Mouse (Mus musculus) lung, postnatal 0 days (tissue): ENCODE data around the gene Zfyve19. TPM values are rescaled to one million over a fixed set of nuclear protein-coding genes. Genes with fewer than 3 reads are reported as not detected.

Source experiments
- ATAC-seq: fragments of 200-750 bp; cut with Nextera tagmentation; 2 replicates; pipeline ENCODE4 v1.8.0; 2017; ENCODE audit warnings: moderate library complexity
- DNase-seq: peaks from one replicate; pipeline ENCODE4 v3.0.0-alpha.2; 2016; ENCODE audit warnings: low spot score
- H3K27ac ChIP-seq: fragments of 300-500 bp; sonication (generic); 2 replicates; pipeline ENCODE4 v1.5.1; 2014; ENCODE audit warnings: antibody characterized with exemption, mild to moderate bottlenecking, low read length, mixed read lengths
- H3K27me3 ChIP-seq: fragments of 300-500 bp; sonication (generic); replicated peaks from 2 replicates; pipeline ENCODE4 v1.6.1; 2014; ENCODE audit warnings: low read length, mixed read lengths; ENCODE audit not compliant: insufficient read depth
- H3K36me3 ChIP-seq: fragments of 300-500 bp; sonication (generic); 2 replicates; pipeline ENCODE4 v1.6.1; 2014; ENCODE audit warnings: low read length, mixed read lengths; ENCODE audit not compliant: insufficient read depth
- H3K4me1 ChIP-seq: fragments of 300-500 bp; sonication (generic); 2 replicates; pipeline ENCODE4 v1.6.1; 2014; ENCODE audit warnings: antibody characterized with exemption, low read depth, low read length, mixed read lengths; ENCODE audit not compliant: insufficient read depth
- H3K4me2 ChIP-seq: fragments of 300-500 bp; sonication (generic); replicated peaks from 2 replicates; pipeline ENCODE4 v1.6.1; 2014; ENCODE audit warnings: low read depth, mild to moderate bottlenecking, low read length, moderate library complexity, mixed read lengths
- H3K4me3 ChIP-seq: fragments of 300-500 bp; sonication (generic); 2 replicates; pipeline ENCODE4 v1.5.1; 2014; ENCODE audit warnings: low read depth, low read length
- H3K9ac ChIP-seq: fragments of 300-500 bp; sonication (generic); replicated peaks from 2 replicates; pipeline ENCODE4 v1.6.1; 2014; ENCODE audit warnings: low read depth, mild to moderate bottlenecking
- H3K9me3 ChIP-seq: fragments of 300-500 bp; sonication (generic); 2 replicates; pipeline ENCODE4 v1.6.1; 2016; ENCODE audit warnings: low read length, mixed read lengths
- CTCF ChIP-seq: IDR thresholded peaks from 2 replicates; pipeline ENCODE4 v1.5.1; 2016; ENCODE audit warnings: antibody characterized with exemption, mild to moderate bottlenecking
- EP300 ChIP-seq: IDR thresholded peaks from 2 replicates; pipeline ENCODE4 v1.6.1; 2016; ENCODE audit warnings: antibody characterized with exemption, mild to moderate bottlenecking, control low read depth
- WGBS: fragments of 180-500 bp; shearing (Covaris S2); extraction: QIAGEN DNeasy Blood & Tissue Kit; methylation state at CpG from one replicate; pipeline ENCODE4 v1.1.7; 2014; 5-methylcytosine and 5-hydroxymethylcytosine counted together
- polyA plus RNA-seq: library from polyadenylated mRNA; unstranded; fragments of >200 nt; fragmentation: Nextera tagmentation; extraction: Ambion mirVana; gene quantifications from 2 replicates; pipeline ENCODE4 v1.2.1, GENCODE M21; 2015

The Zfyve19 gene
- polyA plus RNA-seq, 1 experiment from 2014 or later, result 32.0 TPM

DNA sequence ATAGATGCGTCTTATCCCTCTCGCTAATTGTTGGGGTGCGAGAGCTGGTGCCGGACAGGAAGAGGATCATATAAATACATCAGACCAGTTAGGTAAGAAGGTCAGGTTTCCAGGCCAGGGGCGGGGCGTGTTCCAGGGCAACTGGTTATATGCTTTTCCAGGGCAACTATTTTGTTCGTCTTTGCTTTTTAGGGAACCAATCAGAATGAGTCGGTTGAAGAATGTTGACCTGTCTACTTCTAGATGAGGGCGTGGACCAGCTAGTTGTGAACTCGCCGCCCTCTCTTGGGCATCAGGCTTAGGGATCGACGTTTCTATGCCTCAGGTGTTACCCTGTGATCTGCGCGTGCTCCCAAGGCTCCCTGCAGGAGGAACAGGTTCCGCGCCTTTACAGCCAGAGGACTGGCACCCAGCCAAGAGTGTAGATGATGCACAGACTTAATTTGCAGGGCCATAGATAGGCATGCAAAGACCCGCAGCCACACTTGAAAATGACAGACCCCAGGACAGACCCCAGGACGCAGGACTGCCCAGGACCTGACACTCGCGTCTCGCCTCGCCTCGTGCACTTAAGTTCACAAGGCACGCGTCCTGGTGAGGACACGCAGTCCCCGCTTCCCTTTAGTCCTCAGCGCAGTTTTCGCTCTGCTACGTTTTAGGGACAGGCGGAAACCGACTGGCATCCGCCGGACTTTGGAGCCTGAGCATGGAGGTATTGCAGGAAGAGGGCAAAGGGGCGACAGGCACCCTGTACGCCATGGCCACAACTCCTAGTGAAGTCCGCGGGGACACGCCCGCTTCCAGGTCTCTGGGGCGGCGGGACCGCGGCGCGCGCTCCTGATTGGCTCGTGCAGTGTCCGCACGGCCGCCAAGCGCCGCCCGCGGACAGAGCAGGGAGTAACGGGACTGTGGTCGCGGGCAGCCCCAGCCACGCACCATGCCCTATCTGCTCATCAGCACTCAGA lies 41.2 kb upstream of the Zfyve19 start, which contains the start of gene Gchfr:
TSS of gene Gchfr (plus strand) at position 873 of the 965 bp plus-strand sequence.
- Histone ChIP-seq H3K27me3 (0 out of 2 replicates have a peak, but pooled peaks cover 5% of the 10 kb centered on the region), H3K4me2 (peak within 1 kb of the TSS; percentile 84), H3K4me3 (peak within 1 kb of the TSS; percentile 46), H3K9ac (peak within 1 kb of the TSS; percentile 36), H3K4me1 (peaks cover 11% of the 10 kb centered on the region; the same call in 1 of the 2 replicates), H3K9me3 (no peaks in the 10 kb centered on the region), H3K27ac (no peak within 1 kb of the TSS), H3K36me3 (no peaks in the 10 kb centered on the region)
- ATAC-seq (peak; percentile 89), DNase-seq (peak; percentile 83)
- WGBS, result under 1% methylated on average over 56 of the region's 60 CpGs
- peak; percentile 54 for TF ChIP-seq CTCF
- TF ChIP-seq EP300, result no peak

DNA sequence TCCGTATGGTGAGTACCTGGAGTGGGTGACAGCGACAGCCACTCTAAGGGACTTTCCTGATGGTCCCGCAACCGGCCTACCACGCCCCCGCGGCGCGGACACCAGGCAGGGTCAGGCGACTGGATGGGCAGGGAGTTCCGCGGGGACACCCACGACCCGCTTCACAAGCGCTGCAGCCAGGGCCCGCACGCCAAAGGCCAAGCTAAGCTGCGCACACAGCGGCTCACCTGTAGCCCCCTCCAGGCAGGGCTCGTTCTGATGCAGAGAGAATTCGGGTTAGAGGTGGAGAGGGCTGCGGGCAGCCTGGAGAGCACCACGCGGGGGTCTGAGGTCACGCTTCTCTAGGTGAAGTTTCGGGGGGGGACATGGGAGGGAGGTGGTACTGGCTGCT lies 40.6 kb upstream of the Zfyve19 start:
- H3K36me3 ChIP-seq, result no peaks in the 10 kb centered on the region
- H3K4me1 ChIP-seq, result peaks cover 11% of the 10 kb centered on the region; the same call in 1 of the 2 replicates
- no peak overlapping the region for H3K27ac ChIP-seq
- peak overlapping the region; percentile 84 for H3K4me2 ChIP-seq
- WGBS, result 2% methylated on average over 25 of the region's 26 CpGs
- H3K9ac ChIP-seq, result peak overlapping the region; percentile 36
- no peaks in the 10 kb centered on the region for H3K9me3 ChIP-seq
- no peak; the same call in 1 of the 2 replicates for ATAC-seq
- DNase-seq, result no peak
- peak overlapping the region; percentile 46 for H3K4me3 ChIP-seq
- 0 out of 2 replicates have a peak, but pooled peaks cover 5% of the 10 kb centered on the region for H3K27me3 ChIP-seq
- TF ChIP-seq CTCF (no peak), EP300 (no peak)

DNA sequence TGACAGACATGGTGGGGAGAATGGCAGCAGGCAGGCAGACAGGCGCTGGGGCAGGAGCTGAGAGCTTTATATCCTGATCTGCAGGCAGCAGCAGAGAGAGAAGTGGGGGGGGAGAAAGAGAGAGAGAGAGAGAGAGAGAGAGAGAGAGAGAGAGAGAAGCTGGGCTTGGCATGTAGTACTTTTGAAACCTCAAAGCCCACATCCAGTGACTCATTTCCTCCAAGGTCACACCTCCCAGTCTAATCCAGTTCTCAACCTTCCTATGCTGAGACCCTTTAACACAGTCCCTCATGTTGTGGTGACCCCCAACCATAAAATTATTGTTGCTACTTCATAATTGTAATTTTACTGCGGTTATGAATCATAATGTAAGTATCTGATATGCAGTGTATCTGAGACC lies 38.1 kb upstream of the Zfyve19 start:
- H3K36me3 ChIP-seq, result no peaks in the 10 kb centered on the region
- no peaks in the 10 kb centered on the region for H3K9me3 ChIP-seq
- no peak overlapping the region for H3K4me2 ChIP-seq
- no peak for TF ChIP-seq EP300
- TF ChIP-seq CTCF, result no peak
- WGBS, result 87% methylated on average over 2 of the region's 2 CpGs
- ATAC-seq (no peak), DNase-seq (no peak)
- no peak overlapping the region for H3K4me3 ChIP-seq
- H3K9ac ChIP-seq, result no peak overlapping the region
- H3K4me1 ChIP-seq, result peaks cover 11% of the 10 kb centered on the region; the same call in 1 of the 2 replicates
- 0 out of 2 replicates have a peak, but pooled peaks cover 5% of the 10 kb centered on the region for H3K27me3 ChIP-seq
- no peak overlapping the region for H3K27ac ChIP-seq

DNA sequence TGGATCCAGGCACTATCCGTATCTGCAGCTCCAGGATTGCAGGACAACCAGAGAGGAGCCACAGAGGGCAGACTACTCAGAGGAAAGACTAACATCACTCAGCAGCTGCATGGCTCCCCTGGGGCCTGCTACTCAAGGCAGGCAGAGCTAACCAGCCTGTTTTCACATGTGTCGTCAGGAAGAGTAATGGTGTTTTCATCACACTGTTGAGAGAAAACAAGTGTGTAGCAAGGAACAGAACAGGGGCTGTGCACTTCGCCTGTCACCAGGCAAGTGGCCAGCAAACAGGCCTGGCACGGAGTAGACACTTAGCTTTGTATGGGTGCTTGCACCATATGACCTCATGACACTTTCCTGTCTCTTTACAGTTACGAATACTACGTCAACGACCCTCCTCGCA lies 36.8 kb upstream of the Zfyve19 start:
- ATAC-seq, result peak; percentile 6; the same call in 1 of the 2 replicates
- Histone ChIP-seq H3K4me3 (no peak overlapping the region), H3K36me3 (no peaks in the 10 kb centered on the region), H3K4me2 (no peak overlapping the region), H3K9me3 (no peaks in the 10 kb centered on the region), H3K27me3 (0 out of 2 replicates have a peak, but pooled peaks cover 5% of the 10 kb centered on the region), H3K4me1 (peaks cover 11% of the 10 kb centered on the region; the same call in 1 of the 2 replicates), H3K9ac (no peak overlapping the region), H3K27ac (no peak overlapping the region)
- peak; percentile 49 for DNase-seq
- 51% methylated on average over 8 of the region's 8 CpGs for WGBS
- TF ChIP-seq CTCF (no peak), EP300 (no peak)

DNA sequence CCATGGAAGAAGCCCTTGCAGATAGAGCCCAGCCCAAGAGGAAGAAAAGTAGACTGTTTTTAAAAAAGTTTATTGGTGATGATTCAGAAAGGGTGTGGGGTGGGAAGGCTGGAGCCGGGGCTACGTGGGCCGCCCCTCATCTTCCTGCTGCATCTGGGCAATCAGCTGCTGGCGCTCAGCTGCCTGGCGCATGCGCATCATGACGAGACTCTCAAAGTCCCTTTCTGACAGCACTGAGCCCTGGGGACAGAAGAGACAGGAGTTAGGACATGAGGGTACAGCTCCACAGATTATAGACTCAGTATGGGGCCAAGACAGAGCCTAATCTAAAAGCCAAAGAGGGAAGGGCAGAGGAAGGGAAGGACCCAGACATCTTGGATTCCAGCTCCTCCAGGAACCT lies 36.0 kb upstream of the Zfyve19 start:
- no peak overlapping the region for H3K4me3 ChIP-seq
- H3K4me1 ChIP-seq, result peaks cover 4% of the 10 kb centered on the region; the same call in 1 of the 2 replicates
- H3K27me3 ChIP-seq, result 0 out of 2 replicates have a peak, but pooled peaks cover 5% of the 10 kb centered on the region
- ATAC-seq, result no peak
- H3K9ac ChIP-seq, result no peak overlapping the region
- TF ChIP-seq EP300 (no peak), CTCF (no peak)
- DNase-seq, result no peak
- no peaks in the 10 kb centered on the region for H3K9me3 ChIP-seq
- H3K27ac ChIP-seq, result no peak overlapping the region
- H3K36me3 ChIP-seq, result no peaks in the 10 kb centered on the region
- 89% methylated on average over 7 of the region's 7 CpGs for WGBS
- no peak overlapping the region for H3K4me2 ChIP-seq
